Mouse (Mus musculus) stomach, postnatal 0 days (tissue): ENCODE measurements around the gene Dppa4.

Source experiments
- CTCF ChIP-seq: IDR thresholded peaks from 2 replicates; pipeline ENCODE4 v1.5.1; 2016; ENCODE audit warnings: antibody characterized with exemption, low read depth, mild to moderate bottlenecking, moderate library complexity
- EP300 ChIP-seq: optimal IDR thresholded peaks from 2 replicates; pipeline ENCODE3; 2016; ENCODE audit warnings: antibody characterized with exemption

DNA sequence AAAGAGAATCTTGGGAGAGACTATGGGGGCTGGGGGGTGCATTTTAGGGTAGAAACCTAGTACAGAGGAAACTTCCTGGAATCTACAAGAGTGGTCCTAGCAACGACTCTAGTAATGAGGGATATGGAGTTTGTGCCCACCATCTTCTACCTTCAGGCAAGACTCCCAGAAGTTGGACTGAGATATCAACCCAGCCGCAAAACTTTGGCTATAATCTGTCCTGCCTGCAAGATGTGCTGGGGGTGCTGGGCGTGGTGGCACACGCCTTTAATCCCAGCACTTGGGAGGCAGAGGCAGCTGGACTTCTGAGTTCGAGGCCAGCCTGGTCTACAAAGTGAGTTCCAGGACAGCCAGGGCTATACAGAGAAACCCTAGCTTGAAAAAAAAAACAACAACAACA lies 28.9 kb upstream of the Dppa4 start:
- TF ChIP-seq CTCF: no peak
- no peak for TF ChIP-seq EP300
